Mouse (Mus musculus) MEL (cell line): ENCODE data around the gene Nsun5. TPM values are rescaled to one million over a fixed set of nuclear protein-coding genes. Genes with fewer than 3 reads are reported as not detected.

Source experiments
- DNase-seq: peaks from one replicate; pipeline ENCODE4 v3.0.0; 2011; ENCODE audit warnings: low read depth, low spot score
- H3K27ac ChIP-seq: 2 replicates; pipeline ENCODE4 v1.5.1; 2012; ENCODE audit warnings: low read depth, mild to moderate bottlenecking, control low read depth, low read length, moderate library complexity; ENCODE audit not compliant: control insufficient read depth
- H3K27me3 ChIP-seq, 2 experiments: fragments of 150-350 bp in 1 of 2; sonication (generic) in 1 of 2; 2 replicates each; pipeline ENCODE4 v1.6.1; 2012; ENCODE audit warnings: low read length in 2 of 2, mild to moderate bottlenecking in 2 of 2, improper control_type of control experiment in 1 of 2, moderate library complexity in 1 of 2; ENCODE audit not compliant: insufficient read depth in 2 of 2, control insufficient read depth in 1 of 2
- H3K36me3 ChIP-seq, 2 experiments: 2 replicates each; pipeline ENCODE4 v1.6.1; 2012 to 2014; ENCODE audit warnings: low read length in 2 of 2, improper control_type of control experiment in 1 of 2, inconsistent platforms in 1 of 2, mild to moderate bottlenecking in 1 of 2; ENCODE audit not compliant: insufficient read depth in 2 of 2, control insufficient read depth in 1 of 2
- H3K4me1 ChIP-seq, 2 experiments: fragments of 150-350 bp in 1 of 2; sonication (generic) in 1 of 2; 2 replicates each; pipeline ENCODE4 v1.6.1; 2012; ENCODE audit warnings: low read length in 2 of 2, improper control_type of control experiment in 1 of 2, mild to moderate bottlenecking in 1 of 2; ENCODE audit not compliant: insufficient read depth in 2 of 2, control insufficient read depth in 1 of 2
- H3K4me3 ChIP-seq, 2 experiments: fragments of 150-350 bp in 1 of 2; sonication (generic) in 1 of 2; 2 replicates each; pipeline ENCODE4 v1.5.1; 2012; ENCODE audit warnings: low read depth in 2 of 2, low read length in 2 of 2, mild to moderate bottlenecking in 2 of 2, moderate library complexity in 2 of 2, control low read depth in 1 of 2, improper control_type of control experiment in 1 of 2; ENCODE audit not compliant: control insufficient read depth in 1 of 2, insufficient read depth in 1 of 2
- H3K79me2 ChIP-seq: 2 replicates; pipeline ENCODE4 v1.6.1; 2012; ENCODE audit warnings: mild to moderate bottlenecking, low read length, moderate library complexity; ENCODE audit not compliant: control insufficient read depth, poor library complexity, insufficient read depth
- H3K9ac ChIP-seq: 2 replicates; pipeline ENCODE4 v1.6.1; 2012; ENCODE audit warnings: low read depth, mild to moderate bottlenecking, control low read depth, low read length, moderate library complexity; ENCODE audit not compliant: control insufficient read depth, poor library complexity, severe bottlenecking
- H3K9me3 ChIP-seq: fragments of 150-350 bp; sonication (generic); replicated peaks from 2 replicates; pipeline ENCODE4 v1.6.1; 2012; ENCODE audit warnings: mild to moderate bottlenecking, low read length, improper control_type of control experiment, moderate library complexity; ENCODE audit not compliant: insufficient read depth
- CHD2 ChIP-seq: IDR thresholded peaks from 2 replicates; pipeline ENCODE4 v1.6.1; 2011; ENCODE audit warnings: low read length, improper control_type of control experiment
- RCOR1 ChIP-seq: IDR thresholded peaks from 2 replicates; pipeline ENCODE4 v1.6.1; 2012; ENCODE audit warnings: low read depth, mild to moderate bottlenecking, inconsistent platforms, low read length, improper control_type of control experiment
- SIN3A ChIP-seq: IDR thresholded peaks from 2 replicates; pipeline ENCODE4 v1.6.1; 2012; ENCODE audit warnings: low read length, improper control_type of control experiment, inconsistent platforms
- TAL1 ChIP-seq: IDR thresholded peaks from 2 replicates; pipeline ENCODE4 v1.6.1; 2012; ENCODE audit warnings: mild to moderate bottlenecking, inconsistent platforms, low read length, moderate library complexity, mixed read lengths
- ZKSCAN1 ChIP-seq: IDR thresholded peaks from 2 replicates; pipeline ENCODE4 v1.6.1; 2012; ENCODE audit warnings: low read depth, mild to moderate bottlenecking, inconsistent platforms, low read length, improper control_type of control experiment, moderate library complexity
- polyA plus RNA-seq, 2 experiments: library from polyadenylated mRNA; stranded (reverse) in 1 of 2; unstranded in 1 of 2; fragments of >175 nt in 1 of 2; fragments of >200 nt in 1 of 2; gene quantifications; 2 replicates each; pipeline versions ENCODE4 v1.2.1 to v1.2.4; 2012; ENCODE audit warnings: low replicate concordance in 2 of 2, low read depth in 1 of 2; ENCODE audit not compliant: insufficient read length in 2 of 2, insufficient read depth in 1 of 2, missing spikeins in 1 of 2
- total RNA-seq: library from RNA; depleted of rRNA; stranded (reverse); fragments of 300-350 nt; gene quantifications from 2 replicates; pipeline ENCODE4 v1.2.3, GENCODE M21; 2012; rRNA removed

The Nsun5 gene
- total and polyA plus RNA-seq, 3 experiments: 90.0 to 178 (median 97.5) TPM

DNA sequence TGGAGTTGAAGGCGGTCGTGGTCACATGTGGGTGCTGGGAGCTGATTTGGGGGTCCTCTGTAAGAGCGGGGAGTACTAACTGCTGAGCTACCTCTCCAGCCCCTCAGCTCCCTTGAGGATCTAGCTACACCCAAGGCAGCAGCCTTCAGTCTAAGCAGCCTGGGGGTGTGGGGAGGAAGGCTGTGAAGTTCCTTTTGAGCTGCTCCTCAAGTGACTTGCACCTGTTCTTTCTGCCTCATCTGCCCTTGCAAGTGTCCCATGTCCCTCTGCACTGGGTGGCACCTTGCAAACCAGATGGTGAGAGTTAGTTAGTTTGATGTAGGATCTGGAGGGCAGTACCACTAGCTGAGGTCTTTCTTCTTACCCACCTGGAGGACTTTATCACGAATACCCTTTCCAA lies 38.4 kb downstream of the Nsun5 start:
- H3K9me3 ChIP-seq: no peaks in the 10 kb centered on the region
- no peak overlapping the region for H3K27ac ChIP-seq
- no peaks in the 10 kb centered on the region for H3K79me2 ChIP-seq
- no peak for TF ChIP-seq TAL1
- TF ChIP-seq, all 39 proteins: peak for 0
- no peak overlapping the region for H3K9ac ChIP-seq
- no peaks in the 10 kb centered on the region for H3K36me3 ChIP-seq
- DNase-seq: no peak
- no peaks in the 10 kb centered on the region; a peak in 1 of 4 replicates for H3K4me1 ChIP-seq
- no peak overlapping the region for H3K4me3 ChIP-seq
- peaks cover 3 to 5% of the 10 kb centered on the region in 2 experiments; a peak in 3 of 4 replicates for H3K27me3 ChIP-seq

DNA sequence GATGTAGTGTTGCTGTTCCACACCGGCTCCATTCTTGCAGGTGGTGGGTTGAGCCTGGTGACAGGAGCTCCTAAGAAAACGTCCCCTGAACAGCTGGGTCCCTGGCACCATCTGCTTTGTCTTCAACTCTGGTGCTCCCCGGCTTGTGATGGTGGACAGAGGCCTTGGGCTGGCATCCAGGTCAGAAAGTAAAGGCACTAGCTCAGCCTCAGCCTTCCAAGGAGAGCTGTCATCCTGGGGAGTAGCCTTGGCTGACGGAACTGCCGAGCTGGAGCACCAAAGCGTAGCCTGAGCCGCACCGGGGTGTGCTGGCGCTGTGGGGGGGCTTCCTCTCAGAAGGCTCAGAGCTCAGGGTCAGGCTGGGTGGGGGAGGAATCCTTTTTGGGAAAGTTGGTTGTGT lies 40.5 kb downstream of the Nsun5 start:
- Histone ChIP-seq H3K4me1 (no peaks in the 10 kb centered on the region; a peak in 1 of 4 replicates), H3K4me3 (no peak overlapping the region), H3K79me2 (no peaks in the 10 kb centered on the region), H3K27me3 (peaks cover 3 to 5% of the 10 kb centered on the region in 2 experiments; a peak in 3 of 4 replicates), H3K27ac (no peak overlapping the region), H3K9ac (no peak overlapping the region), H3K9me3 (no peaks in the 10 kb centered on the region), H3K36me3 (no peaks in the 10 kb centered on the region)
- TF ChIP-seq ZKSCAN1: no peak
- no peak for TF ChIP-seq SIN3A
- no peak for TF ChIP-seq RCOR1
- TF ChIP-seq CHD2: no peak
- no peak for DNase-seq

Other genes starting within 250 kb of the Nsun5 start
- gene Tbl2, start 220.3 kb upstream of the Nsun5 start, total RNA-seq: 19.3 and 20.5 TPM in 2 replicates
- gene Tbl2, start 220.3 kb upstream of the Nsun5 start, polyA plus RNA-seq: 10 to 100 TPM in 1 of 2 experiments, not detected in 1; 30.3 TPM
- 44.6 and 45.1 TPM in 2 replicates for gene Bcl7b, start 201.7 kb upstream of the Nsun5 start, total RNA-seq
- gene Bcl7b, start 201.7 kb upstream of the Nsun5 start, polyA plus RNA-seq: 10 to 100 TPM in 1 of 2 experiments, not detected in 1; 76.0 TPM
- 69.1 and 72.9 TPM in 2 replicates for gene Baz1b, start 182.7 kb upstream of the Nsun5 start, total RNA-seq
- gene Baz1b, start 182.7 kb upstream of the Nsun5 start, polyA plus RNA-seq: 10 to 100 TPM; 44.5 to 81.5 TPM
- gene Fzd9, start 118.7 kb upstream of the Nsun5 start, total RNA-seq: 5.7 and 9.8 TPM in 2 replicates
- gene Fzd9, start 118.7 kb upstream of the Nsun5 start, polyA plus RNA-seq: 1 to 10 TPM in 1 of 2 experiments, not detected in 1; 6.2 TPM
- 0.19 TPM in 1 of 2 replicates, not detected in the other for gene Fkbp6, start 19.9 kb upstream of the Nsun5 start, total RNA-seq
- under 1 TPM in 1 of 2 experiments, not detected in 1; 0.10 TPM for gene Fkbp6, start 19.9 kb upstream of the Nsun5 start, polyA plus RNA-seq
- gene Trim50, start 16.7 kb upstream of the Nsun5 start, total RNA-seq: not detected in 2 replicates
- not detected for gene Trim50, start 16.7 kb upstream of the Nsun5 start, polyA plus RNA-seq
- gene Pom121, start 24.6 kb downstream of the Nsun5 start, total RNA-seq: 10.2 and 12.4 TPM in 2 replicates
- 10 to 100 TPM; 51.8 to 81.1 TPM for gene Pom121, start 24.6 kb downstream of the Nsun5 start, polyA plus RNA-seq
- gene Hip1, start 175.2 kb downstream of the Nsun5 start, total RNA-seq: 0.23 and 0.26 TPM in 2 replicates
- gene Hip1, start 175.2 kb downstream of the Nsun5 start, polyA plus RNA-seq: under 1 TPM in 1 of 2 experiments, not detected in 1; 0.75 TPM
- not detected in 2 replicates for gene Ccl26, start 193.6 kb downstream of the Nsun5 start, total RNA-seq
- not detected for gene Ccl26, start 193.6 kb downstream of the Nsun5 start, polyA plus RNA-seq
- gene Ccl24, start 203.1 kb downstream of the Nsun5 start, total RNA-seq: not detected in 2 replicates
- not detected for gene Ccl24, start 203.1 kb downstream of the Nsun5 start, polyA plus RNA-seq